Comparison of ENCODE assay signal across 13 mouse cellular contexts in the genomic region with DNA sequence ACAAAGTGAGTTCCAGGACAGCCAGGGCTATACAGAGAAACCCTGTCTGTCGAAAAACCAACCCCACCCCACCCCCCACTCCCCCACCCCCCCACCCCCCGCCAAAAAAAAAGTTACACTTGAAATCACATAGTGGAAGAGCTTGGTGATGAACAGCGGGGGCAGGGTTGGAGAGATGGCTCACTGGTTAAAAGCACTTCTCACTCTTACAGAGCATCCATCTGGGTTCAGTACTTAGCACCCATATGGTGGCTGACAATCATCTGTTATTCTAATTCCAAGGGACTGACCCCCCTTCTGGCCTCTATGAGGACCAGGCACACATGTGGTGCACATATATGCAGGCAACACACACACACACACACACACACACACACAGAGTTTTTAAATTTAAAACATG.
"Had no signal": no experiment of that assay in that cellular context is flagged by ENCODE, and none has a peak within 500 bp of the region (broad histone marks: within the 10 kb centered on the region; RNA-seq: fewer than 3 reads in every experiment).

No protein-coding gene starts in this region.

- H3K27me3 ChIP-seq: liver, embryonic 15.5 days; megakaryocyte, embryonic 14.5 days had no signal

- H3K9ac ChIP-seq: kidney, embryonic 15.5 days; limb, embryonic 13.5 days; liver, embryonic 15.5 days; lung, embryonic 14.5 days; midbrain, embryonic 12.5 days; neural tube, embryonic 13.5 days had no signal

- ATAC-seq: midbrain, embryonic 16.5 days had no signal

- DNase-seq: left cerebral cortex, postnatal 4 days; lung, embryonic 14.5 days; lung, postnatal 10 days; right cerebral cortex, adult 18-20 months; right cerebral cortex, postnatal 25 days; thymus, postnatal 36 days had no signal

- H3K36me3 ChIP-seq: kidney, embryonic 15.5 days; limb, embryonic 13.5 days; liver, embryonic 15.5 days; midbrain, embryonic 12.5 days; neural tube, embryonic 13.5 days had no signal

- H3K27ac ChIP-seq: kidney, embryonic 15.5 days; limb, embryonic 13.5 days; liver, embryonic 15.5 days; midbrain, embryonic 12.5 days; neural tube, embryonic 13.5 days had no signal

- H3K4me2 ChIP-seq: midbrain, embryonic 12.5 days had no signal

- H3K4me3 ChIP-seq: midbrain, embryonic 12.5 days; neural tube, embryonic 13.5 days had no signal

- H3K9me3 ChIP-seq: kidney, embryonic 15.5 days; liver, embryonic 15.5 days; midbrain, embryonic 12.5 days; neural tube, embryonic 13.5 days had no signal
